Mouse (Mus musculus): ENCODE measurements around the gene Dis3l2.

Dis3l2 gene

DNA sequence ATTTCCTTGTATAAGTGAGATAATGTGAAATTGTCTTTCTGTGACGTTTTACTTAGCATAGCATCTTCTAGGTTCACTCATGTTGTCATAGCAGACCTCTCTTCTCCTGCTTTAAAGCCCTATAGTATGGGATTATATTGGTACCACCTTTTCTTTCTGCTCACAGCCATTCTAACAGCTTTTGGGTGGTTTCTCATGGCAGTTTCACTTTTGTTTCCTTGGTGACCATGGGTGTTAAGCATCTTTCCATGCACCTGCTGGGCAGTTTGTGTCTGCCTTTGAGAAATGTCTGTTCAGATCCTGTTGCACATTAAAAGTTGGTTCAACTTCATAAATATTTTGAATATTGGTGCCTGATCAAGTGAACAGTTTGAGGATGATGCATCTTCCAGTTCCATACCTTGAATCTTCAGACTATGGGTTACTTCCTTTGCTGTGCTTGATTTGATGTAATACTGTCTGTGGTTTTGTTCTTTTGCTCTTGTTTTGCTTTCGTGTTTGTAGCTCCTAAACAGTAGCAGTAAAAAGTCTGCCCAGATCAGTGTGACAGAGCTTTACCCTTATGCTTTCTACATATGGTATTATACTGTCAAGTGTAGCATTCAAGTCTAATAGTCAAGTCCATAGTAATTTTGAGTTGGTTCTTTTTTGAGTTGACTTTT is 29.7 kb downstream of the Dis3l2 start:
- DNase-seq: no peak

DNA sequence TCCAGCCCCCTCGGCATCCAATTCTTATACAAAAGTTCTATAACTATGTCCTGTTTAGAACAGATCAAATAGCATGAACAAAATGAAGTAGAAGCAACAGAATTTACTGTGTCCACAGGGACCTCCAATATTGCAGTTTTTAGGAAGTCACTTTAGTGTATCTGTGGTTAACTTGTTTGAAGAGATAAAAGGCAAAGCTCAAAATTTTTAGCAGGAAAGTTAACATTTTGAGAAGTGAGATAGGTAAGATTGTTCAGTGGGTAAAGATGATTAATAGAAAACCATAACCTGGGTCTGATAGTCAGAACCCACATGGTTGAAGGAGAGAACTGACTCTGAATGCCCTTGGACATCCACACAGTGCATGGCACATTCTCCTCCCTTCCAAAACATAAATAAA is 32.8 kb downstream of the Dis3l2 start:
- DNase-seq: no peak

DNA sequence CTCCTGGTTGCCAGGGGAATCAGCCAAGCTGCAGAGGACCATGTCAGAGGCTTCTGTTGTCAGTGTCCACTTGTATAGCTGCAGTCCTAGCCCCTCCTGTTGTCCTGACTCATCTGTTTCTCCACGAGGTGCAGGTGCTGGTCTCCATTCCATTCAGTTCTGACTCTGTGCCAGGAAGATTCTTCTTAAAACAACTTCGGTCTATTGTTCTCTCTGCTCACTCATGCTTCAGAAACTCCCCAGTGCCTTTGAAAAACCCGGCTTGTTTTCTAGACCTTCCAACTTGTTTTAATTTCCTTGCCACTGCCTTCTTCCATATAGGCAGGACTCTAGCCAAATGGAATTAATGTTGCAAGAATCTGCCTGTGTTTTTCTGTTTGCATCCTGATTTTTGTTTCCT is 39.3 kb downstream of the Dis3l2 start:
- peak in 1 of 2 experiments; percentile 11 for DNase-seq

DNA sequence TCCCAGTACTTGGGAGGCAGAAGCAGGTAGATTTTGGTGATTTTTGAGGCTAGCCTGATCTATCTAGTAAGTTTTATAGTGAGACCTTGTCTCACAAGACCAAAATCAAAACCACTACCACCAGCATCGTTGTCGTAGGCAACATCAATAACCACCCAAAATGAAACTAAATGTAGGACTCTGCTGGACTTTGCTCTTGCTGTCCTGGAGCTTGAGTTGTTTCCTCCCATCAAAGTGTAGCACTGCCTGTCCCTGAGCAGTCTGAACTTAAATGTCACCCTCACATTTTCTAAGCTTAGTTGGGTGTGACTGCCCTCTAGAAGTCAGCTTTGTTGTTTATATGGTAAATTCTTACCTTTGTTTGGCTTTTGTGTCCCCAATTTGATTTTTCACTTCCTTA is 43.4 kb downstream of the Dis3l2 start:
- no peak for DNase-seq

DNA sequence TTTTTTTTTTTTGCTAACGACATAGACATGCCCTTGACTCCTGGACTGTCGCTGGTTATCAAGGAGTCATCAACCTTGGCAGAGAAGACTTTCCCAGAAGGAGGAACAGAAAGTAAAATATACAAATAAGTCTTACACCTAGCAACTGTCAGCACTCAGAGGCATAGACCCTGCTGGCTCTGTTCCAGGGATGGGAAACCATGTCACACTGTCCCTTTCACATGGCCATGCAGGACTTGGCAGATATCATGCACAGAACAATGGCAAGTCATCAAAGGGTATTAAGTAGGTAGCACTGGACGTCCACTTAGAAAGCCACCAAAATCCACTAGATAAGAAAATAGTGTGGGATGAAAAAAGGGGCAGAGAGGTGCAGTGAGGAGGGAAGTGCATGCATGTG is 46.5 kb downstream of the Dis3l2 start:
- DNase-seq: peak in 1 of 2 experiments; percentile 8

DNA sequence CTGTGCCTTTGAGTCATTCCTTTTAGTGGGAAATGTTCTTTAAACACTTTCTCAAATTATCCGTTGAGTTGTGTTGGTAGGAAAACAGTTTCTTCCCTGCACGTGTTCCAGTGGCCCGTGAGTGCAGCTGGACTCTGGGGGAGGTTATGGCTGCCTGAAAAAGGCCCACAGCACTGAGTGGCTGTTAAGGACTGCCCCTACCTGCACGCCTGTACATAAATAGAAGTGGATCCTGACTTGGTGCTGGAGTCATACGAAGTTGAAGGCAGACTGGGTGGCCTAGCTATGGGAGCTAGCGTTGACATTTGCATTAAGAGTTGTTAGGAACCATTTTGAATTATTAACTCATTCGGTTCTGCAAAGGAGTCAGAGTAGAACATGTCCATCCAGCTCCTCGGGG is 49.8 kb downstream of the Dis3l2 start:
- DNase-seq: no peak

DNA sequence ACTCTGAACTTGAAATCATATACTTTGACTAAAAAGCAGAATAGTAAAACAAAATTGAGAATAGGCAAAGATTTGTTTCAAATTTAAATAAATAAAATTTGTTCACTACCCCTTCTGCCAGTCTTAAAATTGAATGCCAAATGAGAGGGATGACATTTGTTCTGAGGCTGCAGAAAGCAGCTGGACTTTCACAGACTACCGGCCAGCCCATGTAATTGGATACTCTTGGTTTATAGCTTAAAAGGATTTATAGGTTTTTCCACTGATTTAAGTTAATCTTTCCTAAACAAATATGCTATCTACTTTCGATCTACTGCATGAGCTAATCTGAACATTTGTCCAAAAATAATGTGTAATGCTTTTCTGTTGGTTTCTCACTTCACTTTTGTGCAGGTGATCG is 50.7 kb downstream of the Dis3l2 start:
- no peak for DNase-seq

DNA sequence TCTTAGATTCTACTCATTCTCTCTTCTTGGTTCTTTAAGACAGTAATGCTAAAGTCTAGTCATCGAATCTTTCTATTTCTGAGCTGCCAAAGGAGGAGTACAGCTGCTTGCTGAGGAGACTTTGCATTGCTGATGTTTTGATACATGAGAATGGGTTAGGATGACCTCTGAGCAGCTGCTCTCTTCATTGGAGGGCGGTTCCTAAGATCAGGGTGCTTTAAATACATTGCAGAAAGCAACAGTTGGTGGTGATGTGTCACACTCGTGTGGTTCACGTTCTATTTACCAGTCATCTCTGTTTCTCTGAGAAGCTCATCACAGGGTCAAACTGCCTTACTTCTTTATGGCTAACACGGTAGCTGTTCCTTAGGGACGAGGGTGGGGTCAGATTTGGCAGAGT is 54.5 kb downstream of the Dis3l2 start:
- no peak for DNase-seq

DNA sequence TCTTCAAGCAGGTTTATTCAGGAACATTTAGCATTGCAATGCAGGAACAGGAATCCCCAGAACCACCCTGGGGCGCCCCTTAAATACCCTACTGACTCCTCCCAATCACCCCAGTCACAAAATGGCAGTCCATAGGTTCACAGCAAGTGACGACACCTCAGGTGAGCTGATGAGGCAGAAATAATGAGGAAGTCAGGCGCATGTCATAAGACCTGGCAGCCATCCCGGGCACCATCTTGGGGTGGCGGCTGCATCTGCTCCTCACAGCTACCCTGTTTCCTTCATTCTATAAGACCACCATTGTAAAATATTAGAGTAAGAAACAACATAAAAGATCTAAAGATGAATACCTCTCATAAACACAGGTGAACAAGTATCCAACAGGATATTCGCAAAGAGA is 58.6 kb downstream of the Dis3l2 start:
- peak; percentile 73 to 77 for DNase-seq

DNA sequence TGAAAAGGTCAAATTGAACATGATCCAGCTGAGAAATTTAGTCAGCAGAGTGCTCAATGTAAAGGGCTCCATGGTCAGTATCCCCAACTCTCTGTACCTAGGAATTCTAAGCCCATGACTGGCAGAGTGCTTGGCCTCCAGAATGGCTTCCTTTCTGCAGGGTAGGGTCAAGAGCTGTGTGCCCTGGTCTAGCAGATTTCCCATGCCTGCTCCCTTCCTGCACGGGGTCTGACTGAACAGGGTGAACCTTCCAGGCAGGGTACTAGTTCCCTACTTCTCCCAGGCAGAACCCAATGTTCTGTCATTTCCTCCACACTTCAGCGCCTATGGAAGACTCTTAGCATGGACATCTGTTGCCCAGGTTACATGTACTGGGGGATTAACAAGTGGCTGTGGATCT is 97.6 kb downstream of the Dis3l2 start:
- no peak for DNase-seq

DNA sequence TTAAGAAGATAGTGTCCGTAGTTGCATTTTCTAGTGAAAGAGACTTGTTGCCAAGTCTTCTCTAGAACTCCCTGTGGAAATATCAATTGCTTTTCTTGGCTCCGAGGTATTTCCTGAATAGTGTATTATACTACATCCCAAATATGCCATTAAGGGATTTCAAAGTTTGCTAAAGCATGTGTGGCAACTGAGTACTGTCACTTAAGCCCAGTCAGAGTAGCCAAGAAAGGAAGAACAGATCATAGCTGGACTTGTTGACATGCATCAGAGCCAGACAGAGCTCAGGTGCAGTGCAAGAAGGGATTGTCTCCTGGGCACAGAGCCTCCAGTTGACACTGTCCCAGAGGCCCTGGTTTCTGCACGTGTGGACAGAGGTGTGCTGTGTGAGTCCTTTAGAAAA is 108.1 kb downstream of the Dis3l2 start:
- DNase-seq: no peak

DNA sequence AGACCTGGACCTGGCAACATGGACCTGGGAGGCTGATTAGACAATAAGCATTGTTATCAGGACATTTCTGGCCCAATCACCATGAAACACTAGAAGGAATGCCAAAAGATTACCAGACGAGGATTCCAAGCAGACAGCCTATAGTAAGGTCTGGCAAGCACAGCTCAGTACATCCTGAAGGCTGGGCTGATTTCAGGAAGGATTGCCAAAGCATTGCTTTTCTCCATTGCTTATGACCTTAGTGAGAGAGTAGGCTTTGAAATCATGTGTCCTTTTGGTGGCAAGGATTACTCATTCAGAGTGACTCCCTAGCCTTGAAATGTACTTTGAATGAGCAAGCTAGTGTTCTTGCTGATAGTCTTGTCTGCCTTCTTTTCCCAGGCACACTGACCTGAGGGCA is 118.7 kb downstream of the Dis3l2 start:
- DNase-seq: no peak

DNA sequence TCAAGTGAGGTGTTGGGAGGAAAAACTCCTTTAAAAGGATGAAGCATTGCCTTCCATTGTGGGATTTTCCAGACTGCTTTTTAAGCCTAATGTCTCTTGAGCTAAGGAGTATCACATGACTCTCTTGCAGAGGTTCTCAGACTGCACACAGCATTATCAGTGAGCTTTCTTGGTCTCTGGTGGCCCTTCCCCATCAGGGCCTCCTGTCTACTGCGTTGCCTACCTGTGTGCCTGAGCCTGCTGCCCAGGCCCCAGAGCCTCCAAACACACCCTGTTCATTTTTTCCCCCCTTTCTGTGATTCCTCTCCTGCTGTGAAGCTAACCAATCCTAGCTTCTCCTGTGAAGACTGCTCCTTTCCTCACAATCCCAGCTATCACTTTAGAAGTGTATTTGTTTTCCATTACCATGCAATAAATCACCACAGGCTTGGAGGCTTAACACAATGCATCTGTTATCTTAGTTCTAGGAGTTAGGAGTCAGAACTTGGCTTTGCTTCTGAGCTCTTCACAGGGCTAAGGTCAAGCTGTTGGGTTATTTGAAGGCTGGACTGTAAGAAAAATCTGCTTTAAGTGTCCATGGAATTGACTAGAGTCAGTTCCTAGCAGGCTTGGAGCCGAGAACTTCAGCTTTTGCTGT is 130.9 kb downstream of the Dis3l2 start:
- no peak for DNase-seq

DNA sequence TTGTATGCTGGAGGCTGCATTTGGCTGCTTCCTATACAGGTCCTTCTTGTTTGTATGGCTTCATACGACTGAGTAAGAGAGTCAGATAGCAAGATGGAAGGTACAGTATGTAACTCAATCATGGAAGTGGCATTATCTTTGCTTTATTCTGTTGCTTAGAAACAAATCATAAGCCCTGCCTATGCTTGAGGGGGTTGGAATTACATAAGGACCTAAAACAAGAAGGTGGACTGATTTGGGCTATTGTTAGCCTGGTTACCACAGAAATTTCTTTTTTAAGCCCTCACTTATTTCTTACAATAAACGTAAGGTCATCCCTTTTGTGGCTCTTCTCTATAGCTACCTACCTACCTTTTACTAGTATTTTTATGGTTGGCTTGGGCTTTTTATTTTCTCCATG is 131.4 kb downstream of the Dis3l2 start:
- no peak for DNase-seq

DNA sequence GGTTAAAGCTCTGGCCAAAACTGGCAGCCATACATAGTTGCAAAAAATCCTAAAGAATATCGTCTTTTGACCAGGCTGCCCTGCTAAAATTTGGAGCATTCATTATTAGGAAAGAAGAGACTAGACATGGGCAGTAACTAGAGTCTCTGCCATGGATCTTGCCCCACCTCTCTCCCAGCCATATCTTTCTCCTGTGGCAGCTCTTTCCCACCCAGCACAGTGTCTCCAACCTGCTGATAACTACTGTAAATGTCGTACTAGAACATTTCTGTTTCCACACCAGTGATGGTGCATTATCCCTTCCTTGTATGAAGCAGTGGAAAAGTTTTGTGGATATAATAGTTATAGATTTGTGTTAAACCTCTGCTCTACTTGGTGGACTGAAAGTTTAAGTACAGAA is 147.1 kb downstream of the Dis3l2 start:
- DNase-seq: no peak

DNA sequence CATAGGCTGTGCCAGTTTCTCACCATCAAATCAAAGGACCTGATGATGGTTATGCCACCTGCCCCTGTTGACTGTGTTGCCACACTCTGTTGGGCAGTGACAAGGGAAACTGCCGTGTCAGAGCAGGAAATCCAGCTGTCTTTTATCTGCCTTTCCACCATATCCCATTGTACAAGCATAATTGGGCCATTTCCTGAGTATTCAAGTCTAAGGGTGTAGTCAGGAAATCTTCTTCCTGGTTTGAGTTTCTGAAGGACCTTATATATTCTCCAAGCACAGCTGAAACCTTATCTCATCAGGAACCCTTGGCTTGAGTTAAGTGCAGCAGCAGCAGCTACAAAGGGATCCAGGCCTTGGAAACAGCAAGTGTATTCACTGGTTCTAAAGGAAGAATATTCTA is 155.3 kb downstream of the Dis3l2 start:
- DNase-seq: no peak

DNA sequence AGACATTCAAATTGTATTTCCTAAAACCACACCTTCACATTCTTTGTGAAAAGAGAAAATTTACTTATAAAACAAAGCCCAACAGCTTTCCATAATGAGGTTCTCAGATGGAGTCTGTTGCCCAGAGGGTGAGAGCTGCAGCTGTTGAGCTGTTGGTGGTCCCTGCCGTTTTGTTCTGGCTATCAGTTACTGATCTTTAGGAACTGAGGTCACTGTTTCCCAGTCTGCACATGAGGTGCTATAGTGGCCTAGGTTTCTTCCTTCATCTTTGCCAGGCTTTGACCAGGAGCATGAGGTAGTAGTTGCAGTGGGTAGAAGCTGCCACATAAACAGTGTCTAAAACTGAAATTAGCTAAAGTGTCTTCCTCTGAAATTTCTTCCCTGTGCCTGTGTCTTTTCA is 155.8 kb downstream of the Dis3l2 start:
- DNase-seq: no peak

DNA sequence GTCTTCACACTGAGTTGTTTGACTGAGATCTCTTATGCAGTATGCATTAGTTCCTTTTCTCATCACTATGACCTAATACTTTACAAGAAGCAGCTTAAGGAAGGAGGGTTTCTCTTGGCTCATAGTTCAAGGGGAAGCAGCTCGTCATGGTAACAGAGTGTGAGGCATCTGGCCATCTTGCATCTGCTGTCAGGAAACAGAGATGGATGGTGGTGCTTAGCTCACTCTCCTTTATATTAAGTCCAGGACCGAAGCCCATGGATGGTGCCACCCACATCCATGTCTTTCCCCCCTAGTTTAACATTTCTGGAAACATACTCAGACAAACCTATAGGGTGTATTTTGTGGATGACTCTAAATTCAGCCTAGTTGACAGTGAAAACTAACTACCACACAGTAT is 170.1 kb downstream of the Dis3l2 start:
- DNase-seq: peak in 1 of 2 experiments; percentile 4

DNA sequence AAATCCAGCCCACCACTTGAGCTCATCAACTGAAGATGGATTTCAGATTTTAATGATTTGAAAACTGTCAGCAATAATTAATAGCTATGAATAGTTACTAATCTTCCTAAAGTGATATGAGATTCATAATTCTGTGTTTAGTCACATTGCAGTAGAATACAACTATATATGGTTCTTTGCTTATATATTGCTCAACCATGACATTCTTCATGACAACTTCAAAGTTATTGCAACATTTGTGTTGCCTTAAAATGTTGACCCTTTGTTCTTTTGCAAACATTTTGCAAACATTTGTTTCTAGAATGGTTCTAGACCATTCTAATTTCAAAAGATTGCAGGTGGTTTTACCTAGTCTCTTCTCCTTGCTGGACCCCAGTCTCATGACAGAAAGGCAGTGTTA is 175.1 kb downstream of the Dis3l2 start:
- no peak for DNase-seq

DNA sequence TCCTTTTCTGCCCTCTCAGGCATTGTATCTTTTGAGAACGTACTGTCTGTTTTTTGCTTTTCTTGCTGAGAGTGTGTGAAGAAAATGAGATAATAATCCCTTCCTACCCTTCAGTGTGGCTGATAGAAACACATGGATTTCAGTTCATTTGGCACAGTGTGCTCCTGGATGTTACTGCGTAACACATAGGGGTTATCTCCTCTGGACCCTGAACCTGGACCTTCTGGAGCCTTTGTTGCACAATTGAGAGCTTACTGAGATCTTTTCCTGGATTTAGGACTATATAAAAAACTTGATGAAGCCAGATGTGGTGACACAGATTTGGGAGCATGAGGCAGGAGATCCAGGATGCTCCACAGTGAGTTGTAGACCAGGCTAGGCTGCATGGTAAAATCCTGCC is 175.9 kb downstream of the Dis3l2 start:
- no peak for DNase-seq

DNA sequence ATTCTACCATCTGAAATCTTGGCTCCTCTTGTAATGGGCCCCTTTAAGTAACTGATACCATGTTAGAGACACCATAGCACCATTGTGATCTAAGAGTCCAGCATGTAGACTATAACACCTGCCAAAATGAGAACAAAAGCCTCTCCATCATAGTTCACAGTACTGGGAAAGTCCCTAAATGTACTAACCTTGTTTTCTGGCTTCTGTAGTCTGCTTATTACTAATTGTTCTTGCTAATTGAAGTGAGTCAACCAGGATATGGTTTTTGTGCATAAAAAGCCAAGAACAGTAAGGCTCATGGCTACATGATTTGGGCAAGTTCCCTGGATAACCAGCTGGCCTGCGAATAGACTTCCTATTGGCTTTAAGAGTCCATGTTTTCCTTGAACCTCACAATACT is 183.5 kb downstream of the Dis3l2 start:
- no peak for DNase-seq

DNA sequence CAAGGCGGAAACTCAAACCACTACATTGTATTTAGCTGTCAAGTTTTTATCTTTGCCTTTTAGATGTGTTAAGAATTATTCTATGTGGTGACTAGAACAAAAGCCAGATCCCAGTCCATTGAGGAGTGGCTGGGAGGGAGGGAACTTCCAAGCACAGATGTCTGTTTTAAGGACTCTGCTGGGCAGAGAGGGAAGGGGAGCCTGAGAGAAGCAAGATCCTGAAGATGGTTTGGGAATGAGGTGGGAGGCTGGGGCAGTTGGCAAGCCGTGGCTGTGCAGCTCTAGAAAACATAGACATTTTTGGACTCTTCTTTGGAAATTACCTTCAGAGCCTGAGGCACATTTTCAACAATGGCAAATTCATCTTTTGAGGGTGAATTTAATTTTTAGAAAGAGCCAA is 208.9 kb downstream of the Dis3l2 start:
- no peak for DNase-seq

DNA sequence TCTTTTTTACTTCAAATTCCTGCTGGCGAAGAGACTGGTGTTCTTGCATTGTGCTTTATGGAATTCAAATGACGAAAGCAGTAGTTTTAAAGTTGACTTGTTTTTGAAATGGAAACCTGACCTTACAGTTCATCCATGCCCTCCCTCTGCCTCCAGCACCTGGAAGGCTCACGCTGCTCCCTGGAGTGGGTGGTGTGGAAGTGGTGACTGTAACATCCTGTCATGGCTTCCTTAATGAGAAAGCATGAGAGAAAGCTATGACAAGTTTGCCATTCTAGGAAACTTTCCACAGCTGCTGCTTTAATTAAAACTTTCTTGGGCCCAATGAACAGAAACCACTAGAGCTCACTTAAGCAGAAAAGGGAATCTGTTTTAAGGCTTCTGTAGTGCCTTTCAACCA is 210.3 kb downstream of the Dis3l2 start:
- DNase-seq: no peak

DNA sequence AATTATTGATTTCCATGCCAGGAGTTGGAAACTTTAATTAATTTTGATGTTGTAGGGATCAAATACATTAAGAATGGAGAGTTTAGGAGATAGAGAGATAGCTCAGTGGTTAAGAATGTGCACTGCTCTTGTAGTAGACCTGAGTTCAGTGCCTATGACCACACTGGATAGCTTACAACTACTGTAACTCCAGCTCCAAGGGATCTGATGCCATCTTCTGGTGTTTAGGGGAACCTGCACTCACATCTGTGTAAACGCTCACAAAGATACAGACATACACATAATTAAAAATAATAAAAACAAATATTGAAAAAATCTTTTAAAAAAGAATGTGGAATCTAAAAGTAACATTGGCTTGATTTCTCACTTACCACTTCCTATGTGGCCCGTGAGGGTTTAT is 211.1 kb downstream of the Dis3l2 start:
- no peak for DNase-seq

DNA sequence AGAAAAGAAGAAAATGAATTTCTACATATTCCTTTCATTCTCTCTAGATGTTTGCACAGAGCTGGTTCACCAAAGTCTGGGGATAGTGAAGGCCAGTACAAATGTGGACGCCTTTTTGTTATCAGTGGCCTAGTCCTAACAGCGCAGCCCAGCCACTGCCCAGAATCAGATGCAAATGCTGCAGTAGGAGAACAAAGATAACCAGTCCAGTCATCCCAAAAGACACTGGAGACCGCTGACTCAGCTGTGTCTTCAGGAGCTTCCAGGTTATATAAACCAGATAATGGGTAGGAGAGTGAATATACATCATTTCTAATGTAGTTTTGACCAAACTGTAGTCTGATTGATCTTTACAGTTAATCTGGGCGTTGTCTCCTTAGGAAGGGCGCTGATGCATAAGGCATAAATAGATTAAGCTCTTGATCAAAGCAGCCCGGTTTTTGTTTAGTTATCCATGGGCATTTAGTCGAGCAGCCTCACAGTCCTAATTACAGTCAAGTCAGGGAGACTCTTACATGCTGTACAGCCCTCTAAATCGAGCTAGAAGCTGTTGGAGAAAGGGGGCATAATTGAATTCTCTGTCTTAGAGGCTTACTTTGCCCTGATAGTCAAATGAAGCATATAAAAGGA is 212.9 kb downstream of the Dis3l2 start:
- no peak for DNase-seq
